Mouse (Mus musculus) intestine, embryonic 15.5 days (tissue): ENCODE data around the gene Rpl36al. TPM values are rescaled to one million over a fixed set of nuclear protein-coding genes. Genes with fewer than 3 reads are reported as not detected.

Source experiments
- ATAC-seq: fragments of 200-750 bp; cut with Nextera tagmentation; 2 replicates; pipeline ENCODE4 v1.8.0; 2017; ENCODE audit warnings: moderate TSS enrichment, moderate library complexity
- H3K27ac ChIP-seq: fragments of 300-500 bp; sonication (generic); 2 replicates; pipeline ENCODE4 v1.5.1; 2015; ENCODE audit warnings: mild to moderate bottlenecking, inconsistent platforms
- H3K27me3 ChIP-seq: fragments of 300-500 bp; sonication (generic); replicated peaks from 2 replicates; pipeline ENCODE4 v1.6.1; 2015; ENCODE audit warnings: inconsistent platforms
- H3K36me3 ChIP-seq: fragments of 300-500 bp; sonication (generic); 2 replicates; pipeline ENCODE4 v1.6.1; 2015; ENCODE audit warnings: inconsistent platforms
- H3K4me1 ChIP-seq: fragments of 300-500 bp; sonication (generic); replicated peaks from 2 replicates; pipeline ENCODE4 v1.6.1; 2015; ENCODE audit warnings: inconsistent platforms
- H3K4me2 ChIP-seq: fragments of 300-500 bp; sonication (generic); replicated peaks from 2 replicates; pipeline ENCODE4 v1.6.1; 2015; ENCODE audit warnings: mild to moderate bottlenecking, inconsistent platforms
- H3K4me3 ChIP-seq: fragments of 300-500 bp; sonication (generic); replicated peaks from 2 replicates; pipeline ENCODE4 v1.5.1; 2015; ENCODE audit warnings: inconsistent platforms
- H3K9ac ChIP-seq: fragments of 300-500 bp; sonication (generic); 2 replicates; pipeline ENCODE4 v1.6.1; 2015; ENCODE audit warnings: inconsistent platforms
- H3K9me3 ChIP-seq: fragments of 300-500 bp; sonication (generic); 2 replicates; pipeline ENCODE4 v1.6.1; 2016; ENCODE audit warnings: inconsistent platforms
- WGBS: fragments of 180-500 bp; shearing (Covaris S2); methylation state at CpG from one replicate; pipeline ENCODE4 v1.1.7; 2015; 5-methylcytosine and 5-hydroxymethylcytosine counted together
- polyA plus RNA-seq: library from polyadenylated mRNA; unstranded; fragments of >200 nt; fragmentation: Nextera tagmentation; extraction: Ambion mirVana; gene quantifications from 2 replicates; pipeline ENCODE4 v1.2.1, GENCODE M21; 2015

Gene Rpl36al
- polyA plus RNA-seq, 1 experiment from 2014 or later, result 763 TPM

DNA sequence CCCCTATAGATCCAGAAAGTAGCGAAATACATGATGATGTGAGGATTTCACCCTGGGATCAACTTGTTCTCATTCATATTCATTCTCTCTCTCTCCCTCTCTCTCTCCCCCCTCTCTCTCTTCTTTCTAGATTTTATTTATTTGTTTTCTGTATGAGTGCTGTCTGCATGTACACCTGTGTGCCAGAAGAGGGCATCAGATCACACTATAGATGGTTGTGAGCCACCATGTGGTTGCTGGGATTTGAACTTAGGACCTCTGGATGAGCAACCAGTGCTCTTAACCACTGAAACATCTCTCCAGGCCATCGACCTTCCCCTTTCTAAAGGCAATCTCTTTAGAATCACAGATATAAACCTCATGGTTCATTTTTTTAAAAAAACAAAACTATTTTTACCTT, 24.6 kb upstream of the Rpl36al start:
- Histone ChIP-seq H3K27me3 (no peaks in the 10 kb centered on the region), H3K9ac (no peak overlapping the region), H3K36me3 (peaks cover 13% of the 10 kb centered on the region), H3K4me2 (no peak overlapping the region), H3K9me3 (no peaks in the 10 kb centered on the region), H3K4me3 (no peak overlapping the region), H3K27ac (no peak overlapping the region), H3K4me1 (no peaks in the 10 kb centered on the region)
- WGBS, result 94% methylated on average over 2 of the region's 2 CpGs
- ATAC-seq, result no peak

DNA sequence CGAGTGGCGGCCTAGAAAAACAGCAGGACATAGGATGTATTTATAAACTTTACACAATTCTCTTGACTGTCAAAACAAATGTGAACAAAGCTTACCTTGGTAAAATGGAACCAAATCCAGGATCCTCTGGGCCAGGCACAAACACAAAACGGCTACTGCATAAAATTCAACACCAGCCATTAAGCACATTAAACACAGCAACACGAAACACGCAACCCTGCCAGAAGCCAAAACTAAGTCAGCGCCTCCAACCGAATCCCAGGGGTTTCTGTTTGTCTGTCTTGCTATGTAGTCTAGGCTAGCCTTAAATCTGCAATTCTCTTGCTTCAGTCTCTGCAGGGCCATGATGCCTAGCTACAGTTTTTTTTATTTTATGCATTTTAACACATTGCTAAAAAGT, 24.0 kb upstream of the Rpl36al start:
- no peak overlapping the region for H3K9ac ChIP-seq
- no peak overlapping the region for H3K4me2 ChIP-seq
- no peak overlapping the region for H3K27ac ChIP-seq
- no peaks in the 10 kb centered on the region for H3K4me1 ChIP-seq
- ATAC-seq, result no peak
- WGBS, result 92% methylated on average over 7 of the region's 7 CpGs
- H3K36me3 ChIP-seq, result peaks cover 10% of the 10 kb centered on the region
- no peaks in the 10 kb centered on the region for H3K9me3 ChIP-seq
- no peak overlapping the region for H3K4me3 ChIP-seq
- no peaks in the 10 kb centered on the region for H3K27me3 ChIP-seq

DNA sequence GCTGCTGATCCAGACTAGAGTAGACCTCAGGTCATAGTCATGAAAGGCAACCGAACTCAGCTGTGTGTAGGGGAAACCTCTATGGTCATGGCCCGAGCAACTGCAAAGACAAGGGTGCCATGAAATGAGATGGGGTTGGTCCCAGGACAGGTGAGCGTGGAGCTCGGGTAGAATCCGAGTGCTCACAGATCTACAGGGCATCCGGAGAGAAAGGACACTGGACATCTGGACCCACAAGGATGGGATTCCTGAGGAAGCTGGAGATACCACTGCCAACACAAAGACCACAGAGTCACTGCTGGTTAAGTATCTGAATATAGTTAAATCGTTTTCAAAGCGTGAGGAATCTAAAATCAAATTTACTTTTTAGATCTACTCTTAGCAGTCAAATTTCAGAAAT, 23.5 kb upstream of the Rpl36al start:
- Histone ChIP-seq H3K36me3 (peaks cover 8% of the 10 kb centered on the region), H3K4me1 (no peaks in the 10 kb centered on the region), H3K9ac (no peak overlapping the region), H3K4me2 (no peak overlapping the region), H3K4me3 (no peak overlapping the region), H3K27ac (no peak overlapping the region), H3K9me3 (no peaks in the 10 kb centered on the region), H3K27me3 (no peaks in the 10 kb centered on the region)
- no peak for ATAC-seq
- 95% methylated on average over 8 of the region's 8 CpGs for WGBS

DNA sequence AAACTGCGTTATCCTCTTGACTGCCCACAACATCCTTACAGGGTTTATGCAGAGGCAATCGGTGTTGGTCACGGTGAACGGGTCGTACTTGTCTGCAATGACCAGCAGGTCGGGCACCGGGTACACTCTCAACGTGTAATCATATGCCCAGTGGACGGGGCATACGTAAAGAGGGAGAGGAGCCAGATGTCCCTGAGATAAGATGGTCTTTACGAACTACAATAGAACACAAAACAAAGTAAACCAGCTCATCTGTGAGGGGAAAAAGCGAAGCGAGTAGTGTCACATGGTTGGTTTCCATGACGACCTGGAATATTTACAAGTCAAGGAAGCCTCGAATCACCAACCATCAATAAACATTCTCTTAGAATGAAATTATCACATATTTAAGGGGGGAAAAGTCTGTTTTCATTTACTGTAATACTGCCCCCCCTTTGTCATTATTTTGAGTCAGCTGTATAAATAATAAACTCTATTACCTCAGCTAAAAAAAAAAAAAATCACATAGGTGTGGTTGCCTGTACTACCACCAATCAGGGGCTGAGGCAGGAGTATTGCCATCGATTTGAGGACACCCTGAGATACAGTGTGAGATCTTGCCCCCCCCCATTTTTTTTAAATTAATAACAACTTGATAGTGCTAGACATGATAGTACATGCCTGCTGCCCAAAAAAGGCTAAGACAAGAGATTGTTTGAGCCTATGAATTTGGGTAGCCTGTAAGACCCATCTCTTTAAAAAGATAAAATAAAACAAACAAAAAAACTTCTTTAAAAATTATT, 20.4 kb upstream of the Rpl36al start, which contains the start of gene Gm49384:
Gene Gm49384 (minus strand): TSS at position 216 of the 782 bp plus-strand sequence.
- Histone ChIP-seq H3K4me2 (no peak within 1 kb of the TSS), H3K36me3 (0 out of 2 replicates have a peak, but pooled peaks cover 3% of the 10 kb centered on the region), H3K27me3 (no peaks in the 10 kb centered on the region), H3K27ac (no peak within 1 kb of the TSS), H3K4me1 (peaks cover 1% of the 10 kb centered on the region; the same call in 1 of the 2 replicates), H3K9ac (no peak within 1 kb of the TSS), H3K4me3 (no peak within 1 kb of the TSS), H3K9me3 (no peaks in the 10 kb centered on the region)
- WGBS, result 81% methylated on average over 16 of the region's 16 CpGs
- ATAC-seq, result no peak

DNA sequence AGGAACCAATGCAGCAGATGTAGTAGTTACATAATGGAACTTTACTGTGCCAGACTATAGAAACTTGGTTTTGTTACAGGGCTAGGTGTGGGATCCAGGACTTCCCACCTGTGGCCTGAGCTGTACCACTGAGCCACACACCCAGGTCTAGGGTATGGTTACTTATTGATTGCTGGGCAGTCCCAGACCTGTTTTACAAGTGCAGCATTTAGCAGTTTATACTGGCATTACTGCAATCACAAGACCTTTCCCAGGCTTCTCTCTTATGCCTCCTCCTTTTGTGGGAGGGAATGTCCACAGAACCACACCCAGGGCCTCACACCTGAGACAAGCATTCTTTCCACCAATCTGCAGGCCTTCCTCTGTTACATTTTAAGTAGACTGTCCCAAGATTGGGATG, 15.1 kb upstream of the Rpl36al start:
- Histone ChIP-seq H3K9me3 (no peaks in the 10 kb centered on the region), H3K4me1 (peaks cover 13% of the 10 kb centered on the region; the same call in 1 of the 2 replicates), H3K9ac (no peak overlapping the region), H3K27me3 (no peaks in the 10 kb centered on the region), H3K27ac (no peak overlapping the region), H3K36me3 (no peaks in the 10 kb centered on the region), H3K4me3 (no peak overlapping the region), H3K4me2 (peak overlapping the region; percentile 93)
- peak; percentile 26 for ATAC-seq

DNA sequence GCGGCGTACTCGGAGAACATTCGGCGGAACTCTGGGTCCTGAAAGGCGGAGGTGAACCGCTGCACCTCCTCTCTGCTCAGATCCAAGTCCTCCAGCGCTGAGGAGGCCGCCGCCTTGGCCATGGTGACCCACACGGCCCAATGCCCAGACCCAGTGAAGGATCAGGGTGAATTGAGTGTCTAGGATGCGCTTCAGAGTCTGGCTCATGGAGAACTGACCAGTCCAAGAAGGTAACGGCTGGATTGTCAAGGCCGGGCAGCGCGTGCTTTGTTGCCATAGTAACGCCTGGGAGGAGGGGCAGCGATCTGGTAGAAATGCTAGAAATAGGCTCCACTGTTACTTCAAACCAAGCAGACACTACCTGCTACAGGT, 14.3 kb upstream of the Rpl36al start, which contains the start of gene Dnaaf2:
Gene Dnaaf2 (minus strand): TSS at position 266 of the 372 bp plus-strand sequence.
- H3K4me2 ChIP-seq, result peak within 1 kb of the TSS; percentile 93
- peak within 1 kb of the TSS; percentile 69 for H3K4me3 ChIP-seq
- H3K27me3 ChIP-seq, result no peaks in the 10 kb centered on the region
- under 1% methylated on average over 18 of the region's 18 CpGs for WGBS
- no peaks in the 10 kb centered on the region for H3K9me3 ChIP-seq
- peaks cover 13% of the 10 kb centered on the region; the same call in 1 of the 2 replicates for H3K4me1 ChIP-seq
- peak within 1 kb of the TSS; percentile 70 for H3K9ac ChIP-seq
- no peaks in the 10 kb centered on the region for H3K36me3 ChIP-seq
- no peak; the same call in 1 of the 2 replicates for ATAC-seq
- H3K27ac ChIP-seq, result peak within 1 kb of the TSS; percentile 92

DNA sequence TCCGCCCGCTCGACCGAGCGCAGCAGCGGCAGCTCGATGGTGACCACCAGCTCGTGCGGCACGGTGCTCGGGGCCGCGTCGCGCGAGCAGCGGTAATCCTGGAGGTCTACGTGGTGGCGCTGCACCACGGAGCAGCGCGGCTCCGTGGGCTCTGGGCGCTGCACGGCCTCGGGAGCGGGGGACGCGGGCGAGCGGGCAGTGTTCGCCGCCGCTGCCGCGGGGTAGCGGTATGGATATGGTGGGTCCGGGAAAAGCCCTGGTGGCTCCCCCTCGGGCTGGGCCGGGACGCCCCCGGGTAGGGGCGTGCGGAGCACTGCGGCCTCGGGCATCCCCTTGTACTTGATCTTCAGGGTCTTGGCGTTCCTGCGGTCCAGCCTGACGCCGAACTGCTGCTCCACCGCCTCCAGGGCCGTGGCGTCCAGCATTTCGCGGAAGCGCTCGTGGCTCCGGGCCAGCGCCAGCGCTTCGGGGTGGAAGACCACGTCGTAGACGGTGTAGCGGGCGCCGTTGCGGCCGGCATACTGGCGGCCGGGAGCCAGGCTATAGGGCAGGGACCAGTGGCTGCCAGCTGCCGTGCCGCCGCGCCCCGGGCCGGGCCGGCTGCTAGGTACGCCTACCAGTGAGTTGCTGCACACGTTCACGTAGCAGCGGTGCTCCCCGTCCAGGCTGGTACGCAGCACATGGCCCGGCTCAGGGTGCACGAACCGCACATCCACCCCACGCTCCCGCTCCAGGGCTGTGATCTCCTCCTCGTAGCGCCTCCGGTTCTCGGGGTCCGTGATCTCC, 13.7 kb upstream of the Rpl36al start:
- Histone ChIP-seq H3K27me3 (no peaks in the 10 kb centered on the region), H3K36me3 (no peaks in the 10 kb centered on the region), H3K4me3 (peak overlapping the region; percentile 69), H3K9me3 (no peaks in the 10 kb centered on the region), H3K4me2 (peak overlapping the region; percentile 93), H3K4me1 (peaks cover 13% of the 10 kb centered on the region; the same call in 1 of the 2 replicates), H3K27ac (peak overlapping the region; percentile 92), H3K9ac (peak overlapping the region; percentile 70)
- ATAC-seq, result peak; percentile 82
- WGBS, result under 1% methylated on average over 94 of the region's 94 CpGs

DNA sequence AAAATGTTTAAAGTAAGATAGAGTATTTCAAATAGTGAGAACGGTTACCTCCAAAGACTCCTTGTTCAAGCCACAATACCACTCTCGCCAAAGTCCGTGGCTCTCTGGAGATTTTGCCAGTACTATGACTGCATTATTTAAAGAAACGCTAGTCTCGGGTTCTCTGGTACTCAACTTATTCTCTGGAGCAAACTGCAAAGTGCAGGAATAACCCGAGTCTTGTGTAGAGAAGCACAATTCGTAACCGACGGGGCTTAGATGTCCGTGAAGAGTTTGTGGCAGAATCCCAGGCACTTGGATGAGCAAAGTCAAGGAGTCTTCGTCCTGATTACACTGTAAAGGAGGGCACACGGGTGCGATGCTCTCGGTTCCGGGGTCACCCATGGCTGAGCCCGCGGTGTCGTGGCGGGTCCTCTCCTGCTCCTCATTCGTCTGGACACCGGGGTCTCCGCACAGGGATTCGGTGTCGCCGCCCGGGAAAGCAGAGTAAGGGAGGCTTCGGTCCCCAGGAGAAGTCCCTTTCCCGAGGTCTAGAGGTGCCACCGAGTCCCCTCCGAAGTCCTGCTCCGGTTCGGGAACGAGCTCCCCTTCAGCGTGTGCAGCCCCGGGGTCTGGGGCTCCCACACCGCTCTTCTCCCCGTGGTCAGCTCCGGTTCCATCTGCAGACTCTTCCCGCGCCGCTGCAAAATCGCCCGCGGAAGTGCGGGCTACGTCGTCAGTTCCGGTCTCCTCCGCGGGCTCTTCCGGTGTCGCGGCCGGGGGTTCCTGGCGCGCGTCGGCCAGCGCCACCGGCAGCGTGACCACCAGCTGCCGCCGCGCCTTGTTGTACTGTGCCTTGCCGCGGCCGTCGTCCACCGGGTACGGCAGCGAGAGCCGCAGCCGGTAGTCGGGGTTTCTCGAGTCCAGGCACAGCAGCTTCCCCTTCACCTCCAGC, 12.8 kb upstream of the Rpl36al start, which contains the start of gene Gm49383:
Gene Gm49383 (minus strand): TSS at position 661 of the 934 bp plus-strand sequence.
- Histone ChIP-seq H3K9ac (peak within 1 kb of the TSS; percentile 70), H3K9me3 (no peaks in the 10 kb centered on the region), H3K27ac (peak within 1 kb of the TSS; percentile 92), H3K4me1 (peaks cover 13% of the 10 kb centered on the region; the same call in 1 of the 2 replicates), H3K36me3 (no peaks in the 10 kb centered on the region), H3K4me3 (peak within 1 kb of the TSS; percentile 69), H3K27me3 (no peaks in the 10 kb centered on the region), H3K4me2 (peak within 1 kb of the TSS; percentile 93)
- WGBS, result under 1% methylated on average over 75 of the region's 75 CpGs
- ATAC-seq, result peak; percentile 86

DNA sequence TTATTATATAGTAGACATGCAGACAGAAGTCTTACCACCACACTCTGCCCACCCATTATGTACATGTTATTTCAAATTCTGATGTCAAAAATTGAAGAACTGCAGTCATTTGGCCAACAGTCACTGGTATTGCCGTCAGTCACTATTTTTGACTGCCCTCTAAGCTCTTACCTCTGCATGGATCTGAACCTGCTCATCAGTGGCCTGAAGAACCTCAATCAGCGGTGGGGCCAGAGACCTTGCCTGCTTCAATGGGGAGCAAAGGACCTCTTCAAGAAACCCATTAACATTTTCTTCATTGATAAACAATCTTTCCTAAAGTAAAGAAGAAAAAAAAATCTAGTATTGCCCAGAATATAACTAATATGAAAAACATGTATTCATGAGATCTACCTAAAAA, 8.8 kb upstream of the Rpl36al start:
- Histone ChIP-seq H3K36me3 (0 out of 2 replicates have a peak, but pooled peaks cover 6% of the 10 kb centered on the region), H3K27me3 (no peaks in the 10 kb centered on the region), H3K27ac (no peak overlapping the region), H3K4me3 (no peak overlapping the region), H3K9me3 (no peaks in the 10 kb centered on the region), H3K4me1 (no peaks in the 10 kb centered on the region), H3K9ac (no peak overlapping the region), H3K4me2 (no peak overlapping the region)
- WGBS, result 95% methylated on average over 2 of the region's 2 CpGs
- ATAC-seq, result no peak

DNA sequence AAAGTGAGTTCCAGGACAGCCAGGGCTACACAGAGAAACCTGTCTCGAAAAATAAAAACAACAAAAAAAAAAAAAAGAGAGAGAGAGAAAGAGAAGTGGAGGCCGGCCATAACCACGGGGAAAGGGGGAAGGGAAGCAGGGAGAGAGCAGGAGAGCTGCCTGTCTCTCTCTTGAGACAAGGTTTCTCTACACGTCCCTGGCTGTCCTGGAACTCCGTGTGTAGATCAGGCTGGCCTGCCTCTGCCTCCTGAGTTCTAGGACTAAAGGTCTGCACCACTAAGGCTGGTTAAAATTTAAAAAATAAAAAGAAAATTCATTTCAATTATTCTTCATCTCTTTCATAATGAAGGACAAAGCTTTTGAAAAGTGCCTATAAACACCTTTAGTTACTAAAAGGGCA, 7.5 kb upstream of the Rpl36al start:
- Histone ChIP-seq H3K27ac (no peak overlapping the region), H3K27me3 (no peaks in the 10 kb centered on the region), H3K4me3 (no peak overlapping the region), H3K9me3 (no peaks in the 10 kb centered on the region), H3K9ac (no peak overlapping the region), H3K4me1 (peaks cover 8% of the 10 kb centered on the region; the same call in 1 of the 2 replicates), H3K36me3 (0 out of 2 replicates have a peak, but pooled peaks cover 6% of the 10 kb centered on the region), H3K4me2 (no peak overlapping the region)
- WGBS, result 85% methylated on average over 5 of the region's 5 CpGs
- no peak for ATAC-seq

DNA sequence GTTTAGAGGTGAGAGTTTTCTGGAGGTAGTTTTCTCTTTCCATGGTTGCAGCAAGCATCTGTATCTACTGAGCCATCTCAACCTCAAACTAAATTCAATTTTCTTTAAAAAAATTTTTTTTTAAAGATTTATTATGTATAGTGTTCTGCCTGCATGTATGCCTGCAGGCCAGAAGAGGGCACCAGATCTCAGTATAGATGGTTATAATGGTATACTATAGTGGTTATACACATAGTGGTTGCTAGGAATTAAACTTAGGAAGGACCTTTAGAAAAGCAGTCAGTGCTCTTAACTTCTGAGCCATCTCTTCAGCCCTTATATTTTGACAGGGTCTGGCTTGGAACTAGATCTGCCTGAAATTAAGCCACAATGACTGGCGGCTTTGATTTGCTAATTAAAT, 6.6 kb upstream of the Rpl36al start:
- H3K9me3 ChIP-seq, result no peaks in the 10 kb centered on the region
- no peak overlapping the region for H3K4me3 ChIP-seq
- 0 out of 2 replicates have a peak, but pooled peaks cover 6% of the 10 kb centered on the region for H3K36me3 ChIP-seq
- H3K27me3 ChIP-seq, result no peaks in the 10 kb centered on the region
- 100% methylated on average over 1 of the region's 1 CpGs for WGBS
- ATAC-seq, result no peak
- H3K4me2 ChIP-seq, result no peak overlapping the region
- peaks cover 9% of the 10 kb centered on the region; the same call in 1 of the 2 replicates for H3K4me1 ChIP-seq
- H3K9ac ChIP-seq, result no peak overlapping the region
- H3K27ac ChIP-seq, result no peak overlapping the region
